Mouse (Mus musculus): ENCODE measurements at regions not wholly inside any gene's neighbourhood (a gene's known extent, or its start where the extent isn't known, plus 50 kb on each side); places are given as distances from the start of the nearest gene placed in this dataset.
A peak's percentile ranks its signal among the peaks of the same experiment; 100 is the strongest.

DNA sequence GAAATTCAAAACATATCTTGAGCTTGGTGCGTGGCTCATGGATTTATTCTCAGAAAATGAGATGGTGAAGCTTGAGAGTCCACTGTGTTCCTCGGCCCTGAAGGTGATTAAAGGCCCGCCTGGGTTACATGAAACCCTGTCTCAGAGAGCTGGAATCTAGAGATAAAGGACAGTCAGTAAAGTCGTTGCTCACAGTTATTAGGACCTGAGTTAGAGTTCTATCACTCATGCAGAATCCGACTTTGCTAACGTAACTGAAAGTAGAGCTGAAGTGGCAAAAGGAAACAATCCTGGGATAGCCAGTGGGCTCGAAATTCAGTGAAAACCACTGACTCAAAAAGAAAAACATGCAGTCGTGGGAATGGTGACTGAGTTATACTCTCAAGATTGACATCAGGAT is 198.9 kb upstream of the Sema3a start:
- DNase-seq: no peak

DNA sequence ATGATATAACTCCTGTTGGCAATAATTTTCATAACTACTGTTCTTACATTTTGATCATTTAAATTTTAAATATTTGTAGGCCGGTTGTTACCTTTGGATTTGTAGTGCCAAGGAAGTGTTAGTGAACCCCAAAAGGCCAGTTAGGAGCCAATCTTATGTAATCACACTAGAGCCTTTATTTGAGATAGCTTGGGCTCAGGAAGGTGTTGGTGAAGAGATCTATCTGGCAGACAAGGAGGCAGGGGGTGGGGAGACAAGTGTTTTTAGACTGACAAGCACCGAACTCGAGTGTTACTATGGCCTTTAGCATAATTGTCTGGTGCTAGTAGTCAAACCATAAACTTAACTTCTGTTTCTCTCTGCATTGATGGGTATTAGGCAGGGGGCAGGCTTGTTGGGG is 198.0 kb upstream of the Sema3a start:
- no peak for DNase-seq

DNA sequence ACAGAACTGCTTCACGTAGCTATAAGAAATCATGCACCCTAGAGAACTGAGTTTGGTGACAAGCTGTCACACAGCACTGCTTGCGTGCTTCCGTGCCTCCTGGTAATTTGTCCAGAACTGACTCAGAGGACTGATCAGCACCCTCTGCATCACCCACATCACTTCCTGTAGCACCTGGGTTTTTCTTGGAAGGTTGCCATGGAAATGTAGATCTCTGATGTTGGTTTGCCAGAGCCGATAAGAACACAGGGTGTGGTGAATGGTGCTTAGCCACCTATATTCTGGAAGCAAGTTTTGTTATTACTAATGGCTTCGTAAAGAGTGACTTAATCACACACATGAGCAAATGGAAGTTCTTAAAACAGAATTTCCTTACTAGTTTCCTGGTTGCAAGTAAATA is 188.2 kb upstream of the Sema3a start:
- no peak for DNase-seq

DNA sequence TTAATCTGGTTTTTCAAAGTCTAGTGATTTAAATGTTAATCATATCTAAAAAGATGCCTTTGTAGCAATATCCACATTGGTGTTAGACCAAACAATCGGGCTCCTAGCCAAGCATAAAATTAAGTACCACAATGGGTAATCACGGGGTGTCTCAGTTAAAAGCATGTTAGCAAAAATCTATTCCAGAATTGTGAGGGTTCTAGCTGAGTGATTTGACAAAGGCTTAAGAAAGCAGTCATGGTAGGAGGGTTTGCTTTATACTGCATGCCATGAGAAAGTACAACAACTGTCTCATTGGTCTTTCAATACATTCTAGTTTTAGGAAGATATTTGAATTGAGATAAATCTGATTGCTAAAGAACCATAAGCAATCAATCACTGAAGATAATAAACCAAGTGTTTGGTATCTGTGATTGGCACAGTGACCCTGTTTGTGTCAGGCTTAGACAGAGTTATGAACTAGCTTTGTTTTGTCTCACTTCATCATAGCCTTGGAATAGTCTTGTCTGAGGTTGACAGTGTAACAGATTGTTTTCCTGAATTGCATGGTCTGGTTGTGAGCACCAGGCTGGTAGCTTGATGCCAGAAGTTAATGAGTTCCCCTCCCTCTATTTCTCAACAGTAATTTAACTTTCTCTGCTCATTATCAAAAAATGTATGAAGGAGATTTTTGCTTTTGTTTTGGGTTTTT is 186.9 kb upstream of the Sema3a start:
- no peak for DNase-seq

DNA sequence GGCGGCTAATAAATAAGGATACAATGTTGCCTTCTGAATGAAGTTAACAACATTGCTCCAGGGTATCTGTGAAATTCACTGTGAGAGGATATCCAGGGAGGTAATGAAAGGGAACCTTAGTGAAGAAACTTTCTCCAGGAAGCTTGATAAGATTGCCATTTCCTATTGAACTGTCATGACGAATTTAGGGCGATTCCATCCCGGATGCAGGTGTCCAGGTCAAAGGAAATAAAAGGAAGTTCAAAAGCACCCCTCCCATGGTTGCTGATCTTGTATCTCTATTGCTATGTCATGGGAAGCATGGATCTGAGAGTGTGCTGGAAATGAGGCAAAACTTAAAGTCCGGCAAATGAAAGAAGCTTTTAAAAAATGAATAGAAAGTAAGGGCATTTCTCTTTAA is 180.7 kb upstream of the Sema3a start:
- DNase-seq: peak; percentile 22

DNA sequence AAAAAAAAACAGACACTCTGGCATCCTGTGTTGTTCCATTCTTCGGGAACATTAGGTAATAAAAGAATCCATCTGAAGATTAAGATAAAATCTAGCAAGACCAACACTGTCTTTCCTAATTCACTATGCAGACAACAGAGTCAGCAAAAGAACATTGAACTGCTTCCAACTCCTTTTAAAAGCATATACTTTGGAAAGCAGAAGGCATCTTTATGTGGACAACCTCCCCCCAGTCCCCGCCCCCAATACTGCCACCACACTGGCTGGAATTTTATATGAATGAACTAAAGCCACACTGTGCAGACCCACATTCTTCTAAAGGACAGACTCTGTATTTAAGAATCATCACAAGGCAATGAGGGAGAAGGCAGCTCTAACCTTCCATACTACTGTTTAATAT is 176.7 kb upstream of the Sema3a start:
- DNase-seq: no peak

DNA sequence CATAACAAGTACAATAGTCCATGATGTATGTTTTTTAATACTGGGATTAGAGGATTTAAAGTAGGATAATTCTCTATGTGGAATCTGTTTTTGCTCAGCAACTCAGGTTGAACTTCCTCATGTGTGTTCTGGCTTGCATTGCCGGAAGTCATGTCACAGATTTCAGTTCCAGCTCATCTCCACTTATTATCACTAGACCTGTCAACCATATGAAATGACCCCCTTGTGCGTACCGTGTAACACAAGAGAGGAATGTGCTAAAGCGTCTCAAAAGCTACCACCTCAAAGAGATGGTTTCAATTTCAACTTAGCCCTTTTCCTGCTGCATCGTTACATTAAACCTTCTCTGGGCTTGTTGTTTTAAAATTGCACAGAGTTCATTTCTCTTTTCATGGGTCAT is 154.2 kb upstream of the Sema3a start:
- no peak for DNase-seq

DNA sequence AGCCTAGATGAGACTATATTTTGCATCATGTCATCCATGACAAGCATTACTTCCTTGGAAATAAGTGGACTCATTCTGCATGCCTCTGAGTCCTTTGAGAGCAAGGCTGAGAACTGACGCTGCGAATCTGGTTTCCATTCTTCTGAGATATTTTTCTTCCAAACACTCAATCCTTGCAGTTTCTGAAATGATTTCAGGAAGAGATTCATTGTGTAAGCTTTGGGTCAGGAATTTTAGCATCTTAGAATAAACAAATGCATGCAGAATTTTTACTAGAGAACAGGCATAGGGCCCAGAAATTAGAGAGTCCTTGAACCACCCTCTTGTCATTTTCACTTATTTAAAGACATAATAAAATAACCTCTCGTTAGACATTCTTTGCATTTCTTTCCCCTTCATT is 151.5 kb upstream of the Sema3a start:
- no peak for DNase-seq

DNA sequence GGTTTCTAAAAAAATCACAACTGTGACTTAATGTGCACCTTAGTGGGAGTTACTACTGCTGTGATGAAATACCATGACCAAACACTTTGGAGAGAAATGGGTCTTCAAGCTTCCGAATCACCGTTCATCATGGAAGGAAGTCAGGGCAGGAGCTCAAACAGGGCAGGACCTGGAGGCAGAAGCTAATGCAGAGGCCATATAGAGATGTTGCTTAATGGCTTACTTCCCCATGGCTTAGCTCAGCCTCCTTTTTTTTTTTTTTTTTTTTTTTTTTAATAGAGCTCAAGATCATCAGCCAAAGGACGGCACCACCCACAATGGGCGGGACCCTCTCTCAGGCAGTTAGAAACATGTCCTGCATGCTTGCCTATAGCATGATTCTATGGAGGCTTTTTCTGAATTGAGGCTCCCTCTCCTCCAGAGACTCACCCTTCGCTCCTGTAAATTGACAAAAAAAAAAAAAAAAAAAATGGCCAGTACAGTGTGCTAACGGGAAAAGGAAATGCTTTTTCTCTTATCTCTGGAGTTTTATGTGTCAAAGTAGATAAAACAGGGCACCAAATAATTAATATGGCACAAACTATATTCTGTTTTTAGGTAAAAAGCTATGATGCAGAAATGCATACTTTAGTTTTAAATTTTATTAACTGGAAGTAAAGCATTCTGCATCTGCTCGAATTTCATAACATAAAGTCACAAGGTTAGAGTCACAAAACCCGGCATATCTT is 149.0 kb upstream of the Sema3a start:
- DNase-seq: no peak

DNA sequence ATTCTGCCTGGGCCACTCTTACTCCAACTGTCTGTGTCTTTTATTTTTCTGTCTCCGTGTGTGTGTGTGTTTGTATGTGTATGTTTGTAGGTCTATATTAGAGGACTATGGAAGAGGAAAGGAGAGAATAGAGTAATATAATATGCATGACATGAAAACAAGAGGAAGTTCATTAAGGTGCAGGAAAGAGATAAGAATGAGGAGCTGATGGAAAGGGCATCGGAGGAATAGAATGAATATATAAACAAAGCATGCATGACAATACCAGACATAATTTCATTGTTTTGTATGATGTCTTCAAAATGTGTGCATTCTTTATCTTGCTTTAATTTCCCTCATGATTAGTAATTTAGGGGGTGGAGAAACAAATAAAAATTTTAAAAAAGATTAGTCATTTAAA is 147.3 kb upstream of the Sema3a start:
- no peak for DNase-seq

DNA sequence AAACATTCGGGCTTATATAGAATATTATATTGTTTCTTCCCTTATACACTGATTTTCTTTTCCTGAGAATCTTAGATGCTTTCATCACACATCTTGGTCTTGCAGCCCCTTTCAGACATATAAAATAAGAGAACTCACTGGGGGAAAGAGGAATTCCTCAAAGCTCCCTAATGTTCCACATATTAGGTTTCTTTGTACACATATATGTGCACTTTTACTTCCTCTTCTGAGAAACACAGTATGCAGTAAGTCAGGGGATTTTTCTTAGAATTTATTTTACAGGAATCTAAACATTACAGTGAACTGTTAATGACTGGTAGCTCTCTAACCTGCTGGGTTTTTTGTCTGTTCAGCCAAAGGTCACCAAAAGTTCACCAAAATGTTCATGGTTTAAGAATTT is 131.4 kb upstream of the Sema3a start:
- no peak for DNase-seq

DNA sequence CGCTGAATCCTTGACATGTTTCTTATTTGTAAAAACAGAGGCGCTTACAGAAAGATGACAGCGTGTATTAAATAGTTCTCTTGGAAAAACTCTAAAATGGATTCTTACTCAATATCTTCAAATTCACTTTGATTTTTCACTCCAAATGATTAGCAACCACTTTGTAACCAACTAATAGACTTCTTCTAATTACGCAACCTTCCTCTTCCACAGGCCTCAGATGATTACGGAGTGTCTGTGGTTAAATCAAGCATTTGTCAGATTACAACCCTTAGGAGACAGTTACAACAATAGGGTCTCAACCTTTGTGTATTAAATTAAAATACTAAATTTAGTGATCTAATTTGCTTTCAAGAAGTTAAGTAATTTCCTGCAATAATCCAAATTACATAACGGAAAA is 127.8 kb upstream of the Sema3a start:
- DNase-seq: no peak

DNA sequence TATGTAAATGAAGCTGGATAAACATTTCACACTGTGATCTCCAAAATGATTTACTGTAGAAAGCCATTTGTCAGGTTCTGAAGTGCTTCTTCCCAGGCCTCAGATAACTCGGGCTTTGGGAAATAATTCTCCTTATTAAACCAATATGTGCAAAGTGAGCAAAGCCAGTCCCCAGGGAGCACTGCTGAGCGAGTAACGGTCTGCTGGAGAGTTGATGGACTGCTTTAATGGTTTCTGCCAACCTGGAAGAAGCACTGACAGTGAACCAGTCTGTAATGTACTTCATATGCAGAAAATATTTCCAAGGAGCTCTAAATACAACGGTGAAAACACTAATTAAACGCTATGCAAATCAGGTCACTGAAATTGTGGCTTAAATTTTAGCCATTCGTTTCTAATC is 118.1 kb upstream of the Sema3a start:
- no peak for DNase-seq

DNA sequence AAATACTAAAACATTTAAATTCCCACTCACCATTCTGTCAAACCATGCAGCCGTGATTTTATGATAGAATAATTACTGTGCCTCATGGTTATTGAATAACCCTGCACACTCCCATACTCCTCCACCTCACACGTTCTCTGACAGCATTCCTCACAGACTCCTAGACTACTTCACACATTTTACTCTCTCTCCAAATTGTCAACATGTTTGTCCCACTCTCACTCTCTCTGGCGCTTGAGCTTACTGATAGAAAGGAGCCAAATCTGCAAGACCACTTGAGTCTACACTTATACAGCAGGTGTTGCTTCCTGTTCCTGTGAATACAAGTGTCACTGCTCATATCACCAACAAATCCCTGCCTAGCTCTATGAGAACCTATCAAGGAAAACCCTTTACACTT is 102.9 kb upstream of the Sema3a start:
- DNase-seq: no peak

DNA sequence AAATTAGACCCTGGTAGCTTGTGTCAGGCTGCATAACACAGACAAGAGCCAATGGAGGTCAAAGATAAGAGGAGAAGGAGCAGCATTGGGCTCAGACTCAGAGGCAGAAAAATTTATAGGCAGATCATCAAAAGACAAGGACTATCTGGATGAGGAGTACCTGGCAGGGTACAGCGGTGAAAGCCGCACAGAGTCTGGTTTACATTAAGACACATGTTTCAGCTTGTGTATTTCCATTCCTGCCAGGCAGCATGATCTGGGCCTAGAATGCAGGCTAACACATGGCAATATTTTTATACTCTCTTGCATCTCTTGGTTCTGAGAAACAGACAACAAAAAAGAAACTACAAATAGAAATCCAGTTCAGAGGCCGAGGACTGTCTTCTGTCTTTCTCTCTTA is 91.9 kb upstream of the Sema3a start:
- DNase-seq: no peak

DNA sequence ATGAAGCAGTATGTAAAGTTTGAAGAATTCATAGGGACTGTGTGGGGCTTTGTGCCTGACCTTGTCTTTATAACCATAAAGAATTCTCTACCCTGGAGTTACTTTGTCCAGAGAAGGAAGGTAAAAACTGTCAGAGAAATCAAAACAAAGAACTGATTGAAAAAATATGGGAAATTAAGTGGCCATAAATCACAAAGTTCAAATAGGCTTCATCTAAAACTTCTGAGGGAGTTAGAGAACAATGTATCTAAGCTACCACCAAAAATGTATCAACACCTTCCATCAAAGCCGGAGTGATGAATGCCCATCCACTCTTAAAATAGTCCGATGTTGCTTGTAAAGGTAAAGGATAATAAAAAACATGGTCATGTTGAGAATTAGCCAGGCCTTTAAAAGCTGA is 89.1 kb upstream of the Sema3a start:
- no peak for DNase-seq

DNA sequence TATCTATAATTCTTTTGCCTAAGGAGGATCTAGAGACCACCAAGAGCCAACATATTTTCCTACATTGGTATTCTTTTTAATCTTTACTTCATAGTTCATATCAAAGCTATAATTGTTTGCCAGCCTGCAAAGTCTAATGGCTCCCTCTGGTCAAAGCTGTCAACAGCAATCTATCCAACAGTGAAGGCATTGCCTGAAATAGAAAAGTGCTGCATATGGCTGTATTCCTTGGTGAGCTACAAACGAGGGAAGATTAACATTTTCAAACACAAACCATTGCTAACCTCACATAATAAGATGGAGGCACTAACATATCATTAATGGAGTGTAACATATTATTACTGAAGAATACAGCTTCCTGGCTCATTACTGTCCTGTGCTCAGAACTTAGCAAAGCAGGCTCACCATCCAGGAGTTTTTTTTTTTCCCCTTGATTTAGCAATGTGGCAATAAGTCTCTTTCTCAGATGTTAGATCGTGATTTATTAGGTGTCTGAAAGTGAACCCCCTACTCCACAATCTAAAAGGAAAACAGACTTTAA is 66.3 kb upstream of the Sema3a start:
- DNase-seq: no peak

DNA sequence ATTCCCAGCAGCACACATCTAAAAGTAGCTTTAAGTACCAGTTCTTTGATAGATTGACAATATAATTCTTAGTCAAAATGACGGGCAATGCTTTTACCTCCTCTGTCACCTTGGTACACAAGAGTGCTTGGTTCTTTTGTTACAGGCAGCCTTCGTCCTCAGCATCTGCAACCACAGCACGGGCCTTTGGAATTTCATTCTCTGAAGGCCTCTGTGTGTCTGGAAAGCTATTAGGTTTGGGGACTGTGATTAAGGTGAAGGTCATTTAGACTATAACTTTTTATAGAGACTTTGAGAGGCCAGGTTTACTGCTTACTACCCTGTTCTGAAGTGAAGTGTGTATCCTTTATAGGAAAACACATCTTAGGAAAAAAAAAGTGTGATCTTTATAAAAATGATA is 58.3 kb upstream of the Sema3a start:
- DNase-seq: no peak

Small RNA genes in the stretch of these regions (microRNA-seq; reads per million reads assigned to microRNA genes)
- 0 reads per million in 2 experiments for gene Gm23243

Measured in adrenal gland, adult 2 months (tissue).